In the genomic region with DNA sequence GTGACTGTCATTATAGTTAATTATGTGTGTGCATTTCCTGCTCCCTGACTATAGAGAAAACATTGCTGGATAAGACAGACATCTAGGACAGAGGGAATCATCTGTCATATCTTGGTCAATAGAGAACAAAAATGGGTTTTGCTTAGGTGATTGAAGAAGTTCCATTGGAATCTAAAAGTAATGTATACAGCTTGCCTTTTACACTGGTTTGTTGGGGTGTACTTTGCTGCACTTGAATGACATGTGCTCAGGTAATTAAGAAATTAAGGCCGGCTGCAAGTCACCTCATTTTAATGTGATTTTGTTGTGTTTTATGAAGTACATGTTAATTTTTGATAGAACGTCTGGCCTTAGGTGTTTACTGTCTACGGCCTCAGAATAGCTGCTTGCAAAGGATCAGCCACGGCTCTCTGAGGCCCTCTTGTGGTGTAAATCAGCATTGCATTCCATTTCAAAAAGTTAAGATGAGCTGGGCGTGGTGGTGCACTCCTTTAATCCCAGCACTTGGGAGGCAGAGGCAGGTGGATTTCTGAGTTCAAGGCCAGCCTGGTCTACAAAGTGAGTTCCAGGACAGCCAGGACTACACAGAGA, we compare ENCODE assay signal across 9 mouse cellular contexts. TPM values are rescaled to one million over a fixed set of nuclear protein-coding genes. Genes with fewer than 3 reads are reported as not detected.
A peak's percentile ranks its signal among the peaks of the same experiment; 100 is the strongest.
DNase-seq lines count a peak whose midpoint lies in the region; ATAC-seq lines count a peak whose summit lies in the region.
"Had no signal": no experiment of that assay in that cellular context is flagged by ENCODE, and none has a peak within 500 bp of the region (broad histone marks: within the 10 kb centered on the region; RNA-seq: fewer than 3 reads in every experiment).

No protein-coding gene starts in this region.

- ATAC-seq in forebrain, embryonic 13.5 days: peak; percentile 55
- ATAC-seq in hindbrain, embryonic 11.5 days (ENCODE audit: low FRiP score): 0 out of 2 replicates have a peak, but pooled peaks have one; percentile 45

- H3K27ac ChIP-seq in forebrain, embryonic 13.5 days: no peak overlapping the region
- H3K27ac ChIP-seq in hindbrain, embryonic 11.5 days (ENCODE audit: low read depth, low read length): no peak overlapping the region

- H3K27me3 ChIP-seq in forebrain, embryonic 13.5 days: no peaks in the 10 kb centered on the region
- H3K27me3 ChIP-seq in hindbrain, embryonic 11.5 days (ENCODE audit: control insufficient read depth, insufficient read depth, low read length): no peaks in the 10 kb centered on the region

- H3K4me1 ChIP-seq in forebrain, embryonic 13.5 days: peaks cover 10% of the 10 kb centered on the region
- no peaks in the 10 kb centered on the region for H3K4me1 ChIP-seq in hindbrain, embryonic 11.5 days (replicated peaks; ENCODE audit: control insufficient read depth, insufficient read depth, low read length)

- 14% methylated on average over 5 of the region's 5 CpGs for WGBS in forebrain, embryonic 13.5 days
- WGBS in hindbrain, embryonic 11.5 days: 21% methylated on average over 5 of the region's 5 CpGs

- no peak overlapping the region for H3K4me3 ChIP-seq in forebrain, embryonic 13.5 days
- H3K4me3 ChIP-seq in hindbrain, embryonic 11.5 days (ENCODE audit: low read depth, low read length): no peak overlapping the region

- H3K4me2 ChIP-seq in forebrain, embryonic 13.5 days: no peak overlapping the region
- no peak overlapping the region for H3K4me2 ChIP-seq in hindbrain, embryonic 11.5 days (replicated peaks; ENCODE audit: low read depth, low read length)

- DNase-seq in MEL-GATA-1-ER (ENCODE audit: extremely low read depth, low read depth): peak; percentile 35
- DNase-seq in c-Kit-positive CD71-positive TER-119-negative erythroid progenitor cells, embryonic 14.5 days (ENCODE audit: low read depth): peak; percentile 75
- DNase-seq in hindbrain, embryonic 11.5 days (ENCODE audit: low spot score): peak; percentile 87
- DNase-seq in layer of hippocampus, adult 8-10 months (ENCODE audit: low spot score in 2 of 2): peak; percentile 66 to 86
- peak; percentile 85 for DNase-seq in lung, postnatal 14 days
- DNase-seq in retina, embryonic 14.5 days (ENCODE audit: low spot score): peak; percentile 86
- DNase-seq in thymus, postnatal 4 days: peak; percentile 78

- no peak overlapping the region for H3K9ac ChIP-seq in forebrain, embryonic 13.5 days
- no peak overlapping the region for H3K9ac ChIP-seq in hindbrain, embryonic 11.5 days (ENCODE audit: low read depth, low read length)

- peaks cover 42% of the 10 kb centered on the region for H3K36me3 ChIP-seq in forebrain, embryonic 13.5 days (ENCODE audit: poor library complexity, severe bottlenecking)
- no peaks in the 10 kb centered on the region for H3K36me3 ChIP-seq in hindbrain, embryonic 11.5 days (ENCODE audit: control insufficient read depth, insufficient read depth, low read length)

- no peaks in the 10 kb centered on the region for H3K9me3 ChIP-seq in forebrain, embryonic 13.5 days (replicated peaks)
- H3K9me3 ChIP-seq in hindbrain, embryonic 11.5 days (ENCODE audit: control insufficient read depth, low read length): no peaks in the 10 kb centered on the region

RNA-seq across cellular contexts. Expression of a gene that starts 36.5 kb away (rescaled TPM):
- polyA plus RNA-seq in forebrain, embryonic 13.5 days (2015; fragmentation: Nextera tagmentation; extraction: Ambion mirVana): 12.4 and 12.6 TPM in 2 replicates
- polyA plus RNA-seq in hindbrain, embryonic 11.5 days (2014; fragmentation: Nextera tagmentation; extraction: Ambion mirVana): 10.5 and 12.4 TPM in 2 replicates
- total RNA-seq in layer of hippocampus, adult 8-10 months (2022): 10 to 100 TPM; 20.5 to 24.2 (median 23.1) TPM

RNA-seq across cellular contexts. Expression of a gene that starts 37.9 kb away (rescaled TPM):
- not detected in 2 replicates for polyA plus RNA-seq in forebrain, embryonic 13.5 days (2015; fragmentation: Nextera tagmentation; extraction: Ambion mirVana)
- not detected in 2 replicates for polyA plus RNA-seq in hindbrain, embryonic 11.5 days (2014; fragmentation: Nextera tagmentation; extraction: Ambion mirVana)
- not detected for total RNA-seq in layer of hippocampus, adult 8-10 months (2022)
- polyA plus RNA-seq: lung, embryonic 16.5 days had no signal

Comparison
In these comparisons a context has a peak if more than half of its experiments do, and no peak if none do; other contexts are left out.
1. DNase-seq: peak in every context shown above with its lines; median percentile 87 in hindbrain, embryonic 11.5 days; 86 in retina, embryonic 14.5 days; 85 in lung, postnatal 14 days; 78 in thymus, postnatal 4 days; 76 in layer of hippocampus, adult 8-10 months; 75 in c-Kit-positive CD71-positive TER-119-negative erythroid progenitor cells, embryonic 14.5 days; 35 in MEL-GATA-1-ER.